Mouse (Mus musculus) bone marrow, adult 2 months (tissue): ENCODE measurements at regions not wholly inside any gene's neighbourhood (a gene's known extent, or its start where the extent isn't known, plus 50 kb on each side); places are given as distances from the start of the nearest gene placed in this dataset.

ENCODE experiments used
- CTCF ChIP-seq: fragments of 200-500 bp; IDR thresholded peaks from 2 replicates; pipeline ENCODE4 v1.5.1; 2011; ENCODE audit warnings: low read length, control low read depth; ENCODE audit not compliant: control insufficient read depth, insufficient read depth
- POLR2A ChIP-seq: fragments of 200-500 bp; IDR thresholded peaks from 2 replicates; pipeline ENCODE4 v1.6.1; 2011; ENCODE audit warnings: low read depth, mild to moderate bottlenecking, control low read depth, low read length, borderline replicate concordance; ENCODE audit not compliant: control insufficient read depth

DNA sequence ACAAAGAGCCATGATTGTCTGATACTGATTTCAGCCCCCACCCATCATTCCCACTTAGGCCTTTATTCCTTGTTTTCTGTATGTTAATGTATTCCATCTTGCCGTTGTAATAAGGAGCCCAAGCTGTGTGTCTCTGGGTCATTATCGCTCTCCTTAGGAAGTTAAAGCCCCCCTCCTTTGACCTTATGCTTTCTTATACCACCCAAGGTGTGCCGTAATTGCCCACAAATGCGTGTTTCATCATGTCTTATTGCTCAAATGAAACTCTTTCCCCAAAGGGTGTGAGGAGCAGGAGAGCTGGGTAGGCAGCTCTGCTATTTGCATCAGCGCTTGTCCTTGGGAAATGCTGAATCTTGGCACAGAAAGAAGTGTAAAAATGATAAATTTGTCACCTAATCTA is 178.2 kb upstream of the Nrp1 start:
- TF ChIP-seq CTCF (no peak), POLR2A (no peak)
